Mouse (Mus musculus) erythroblast, adult 5-6 weeks (primary cell): ENCODE data around the gene Cobl. TPM values are rescaled to one million over a fixed set of nuclear protein-coding genes. Genes with fewer than 3 reads are reported as not detected.

Source experiments
- ATAC-seq: replicated peaks from 2 replicates; pipeline ENCODE4 v1.8.0; 2016; ENCODE audit warnings: moderate number of reproducible peaks, mild to moderate bottlenecking, moderate TSS enrichment, inconsistent platforms; ENCODE audit not compliant: poor library complexity, low FRiP score, severe bottlenecking
- total RNA-seq, 2 experiments: library from RNA; stranded (forward) in 1 of 2; stranded (reverse) in 1 of 2; fragments of 150-400 nt in 1 of 2; fragments of 200-764, 138-1000 nt in 1 of 2; gene quantifications; 2 replicates each; pipeline versions ENCODE4 v1.2.3 to v1.2.4; 2015 to 2017; ENCODE audit warnings: low replicate concordance in 2 of 2

The Cobl gene
- total RNA-seq, 2 experiments from 2014 or later, result not detected

DNA sequence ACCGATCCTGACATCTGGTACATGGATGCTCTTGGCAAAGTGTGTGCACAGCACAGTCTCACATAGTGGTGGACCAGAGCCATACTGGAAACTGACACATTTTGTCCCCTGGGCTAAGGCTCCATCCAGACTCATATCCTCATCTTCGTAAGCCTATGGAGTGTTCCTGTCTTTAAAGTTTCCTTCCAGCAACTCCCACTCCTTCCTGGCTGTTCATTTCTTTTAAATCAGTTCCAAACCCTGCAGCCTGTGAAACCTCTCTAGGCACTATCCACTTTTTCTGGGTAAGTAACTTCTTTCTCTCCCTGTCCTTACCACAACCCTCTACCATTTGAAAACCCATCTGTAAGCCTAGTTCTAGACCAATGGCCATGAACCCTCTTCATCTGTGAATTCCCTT lies 64.9 kb downstream of the Cobl start:
- no peak for ATAC-seq

DNA sequence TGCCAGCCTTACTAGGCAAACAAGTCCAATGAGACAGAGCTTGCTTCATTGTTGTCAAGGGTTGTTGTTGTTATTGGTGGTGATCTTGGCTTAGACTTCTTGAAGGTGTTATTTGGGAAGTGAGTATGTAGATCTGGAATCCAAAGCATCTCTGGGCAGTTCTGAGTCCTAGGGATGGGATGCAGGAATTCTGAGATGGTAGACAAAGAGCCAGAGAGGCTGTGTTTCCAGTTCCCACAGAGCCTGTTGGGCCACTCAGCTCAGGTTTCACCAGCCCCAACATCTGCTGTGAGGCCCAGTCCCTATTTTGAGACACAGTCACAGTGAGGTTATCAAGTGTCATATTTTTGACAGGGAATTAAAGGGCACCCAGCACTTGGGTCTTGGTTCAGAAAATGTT lies 68.6 kb downstream of the Cobl start:
- no peak for ATAC-seq

GRCm38 (mm10) chr11:12394701-12395100 lies 70.1 kb downstream of the Cobl start:
- no peak for ATAC-seq

- no peak for ATAC-seq
Measured at GRCm38 (mm10) chr11:12394151-12394550, 70.6 kb downstream of the Cobl start.

DNA sequence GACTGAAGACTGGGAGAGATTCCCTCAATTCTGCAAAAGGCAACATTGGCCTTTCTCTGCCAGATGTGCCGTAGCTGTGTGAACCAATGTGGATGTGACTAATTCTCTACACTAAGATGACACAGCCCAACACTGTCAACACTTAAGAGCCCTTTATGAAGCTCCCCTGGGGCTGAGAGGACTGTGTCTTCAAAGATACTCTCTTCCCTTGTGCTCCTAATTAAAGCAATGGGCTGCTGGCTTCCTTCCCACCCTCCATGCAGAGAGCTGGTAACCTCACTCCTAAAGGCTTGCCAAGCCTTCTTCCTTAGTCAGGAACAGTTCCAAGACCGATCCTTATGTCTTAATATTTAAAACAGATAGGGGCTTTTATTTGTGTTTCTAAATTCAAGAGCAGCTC lies 79.9 kb downstream of the Cobl start:
- no peak for ATAC-seq

DNA sequence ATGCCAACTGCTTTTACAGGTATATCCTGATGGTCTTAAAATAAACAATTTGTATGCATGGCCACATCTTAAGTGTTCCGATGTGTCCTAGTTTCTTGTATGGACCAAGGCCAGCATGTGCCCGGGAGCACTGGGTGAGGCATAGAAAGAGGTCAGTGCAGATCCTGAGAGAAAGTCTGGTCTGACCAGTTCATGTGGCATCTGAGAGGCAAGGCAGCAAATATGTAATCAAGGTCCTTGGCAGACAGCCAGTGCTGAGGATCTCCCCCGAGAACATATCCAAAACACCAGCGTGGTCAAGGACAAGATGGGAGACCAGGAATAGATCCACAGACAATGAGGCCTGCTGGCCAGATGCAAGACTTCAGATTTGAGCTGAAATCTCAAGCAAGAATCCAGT lies 81.8 kb downstream of the Cobl start:
- ATAC-seq, result no peak

DNA sequence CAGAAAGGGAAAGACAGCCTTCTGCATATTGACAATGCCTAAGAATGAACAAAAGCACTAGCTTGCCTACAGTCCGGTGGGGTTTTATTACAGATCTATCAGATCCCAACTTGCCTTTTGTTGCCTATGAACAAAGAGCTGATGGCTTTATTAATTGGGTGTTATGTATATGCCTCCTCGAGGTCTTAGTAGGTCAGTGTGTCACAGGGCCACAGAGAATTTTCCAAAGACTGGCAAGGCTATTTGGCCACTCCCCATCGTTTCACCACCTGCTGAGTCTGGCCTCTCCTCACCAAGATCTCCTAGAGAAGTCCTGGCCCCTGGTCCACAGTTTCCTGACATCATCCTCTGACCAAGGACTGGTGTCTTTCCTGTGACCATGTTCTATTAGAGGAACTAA lies 83.7 kb downstream of the Cobl start:
- ATAC-seq, result no peak

DNA sequence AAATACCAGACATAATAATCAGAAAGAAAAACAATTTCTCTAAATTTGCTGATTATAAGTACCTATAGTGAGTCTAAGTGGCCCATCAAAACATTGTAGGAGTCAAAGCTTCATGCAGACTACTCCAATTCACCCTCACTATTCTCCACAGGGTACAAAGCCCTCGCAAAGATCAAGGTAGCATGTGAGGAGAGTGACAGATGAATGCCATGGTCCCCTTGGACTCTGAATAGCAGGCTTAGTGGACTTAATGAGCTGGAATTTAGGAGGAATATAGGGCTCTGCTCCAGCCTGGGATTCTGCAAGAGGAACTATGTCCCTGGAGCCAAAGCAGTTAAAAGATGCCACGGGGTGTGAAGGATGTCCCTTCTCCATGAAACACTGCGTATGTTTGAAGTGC lies 88.1 kb downstream of the Cobl start:
- no peak for ATAC-seq

GRCm38 (mm10) chr11:12373106-12374098 lies 91.4 kb downstream of the Cobl start:
- ATAC-seq, result no peak

- ATAC-seq, result no peak
Measured at GRCm38 (mm10) chr11:12370957-12371356, 93.8 kb downstream of the Cobl start.

DNA sequence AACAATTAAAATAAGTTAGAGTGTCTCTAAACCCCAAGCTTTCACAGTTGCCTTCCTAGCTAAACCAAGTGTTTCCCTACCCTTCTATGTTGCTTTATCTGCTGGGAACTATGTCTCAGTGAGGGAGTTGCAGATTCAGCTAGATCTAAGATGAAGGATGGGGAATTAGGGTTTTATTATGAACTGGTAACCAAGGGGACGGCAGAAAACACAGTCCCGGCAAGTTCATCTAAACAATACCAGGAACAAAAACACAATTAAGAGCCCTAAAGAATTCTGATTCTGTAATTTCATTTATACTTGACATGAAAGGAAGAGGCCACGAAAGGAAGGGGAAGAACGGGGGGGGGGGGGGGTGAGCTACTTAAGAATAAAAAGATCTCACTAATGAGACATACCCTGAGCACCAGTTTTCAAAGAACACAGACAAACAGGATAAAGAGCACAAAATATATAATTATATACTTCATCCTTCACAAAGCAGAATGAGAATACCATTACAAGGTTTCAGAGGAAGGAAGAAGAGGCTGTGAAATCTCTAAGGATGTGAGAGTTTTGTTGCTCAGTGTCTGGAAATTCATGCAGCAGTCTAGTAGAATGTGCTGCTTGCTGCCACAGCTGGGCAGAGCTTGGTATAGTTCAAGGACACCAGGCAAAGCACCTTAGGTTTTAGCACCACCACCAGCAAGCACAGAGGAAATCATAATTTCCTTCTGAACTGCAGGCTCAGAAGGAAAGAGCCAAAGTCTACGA lies 97.2 kb downstream of the Cobl start:
- no peak for ATAC-seq

GRCm38 (mm10) chr11:12359336-12360000 lies 105.3 kb downstream of the Cobl start:
- no peak for ATAC-seq

GRCm38 (mm10) chr11:12358602-12359001 lies 106.2 kb downstream of the Cobl start:
- no peak for ATAC-seq

DNA sequence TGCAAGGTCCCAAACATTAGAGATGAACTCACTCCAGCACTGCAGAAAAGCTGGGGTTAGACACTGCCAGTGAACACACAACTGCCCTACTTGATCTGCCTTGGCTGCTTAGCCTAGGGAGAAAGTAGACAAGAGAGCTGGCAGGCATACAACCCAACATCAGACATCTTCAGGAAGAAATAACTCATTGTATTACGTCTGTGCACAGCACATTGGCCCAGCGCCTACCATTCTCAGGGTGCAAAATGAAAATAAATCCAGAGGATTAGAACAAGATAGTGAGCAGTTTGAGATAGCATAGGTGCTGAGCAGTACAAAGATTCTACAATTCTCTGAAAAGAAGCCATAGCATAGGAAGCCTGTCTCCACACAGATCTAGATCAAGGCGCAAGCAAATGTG lies 109.1 kb downstream of the Cobl start:
- ATAC-seq, result no peak

- no peak for ATAC-seq
Measured at GRCm38 (mm10) chr11:12350986-12351546, 113.7 kb downstream of the Cobl start.

DNA sequence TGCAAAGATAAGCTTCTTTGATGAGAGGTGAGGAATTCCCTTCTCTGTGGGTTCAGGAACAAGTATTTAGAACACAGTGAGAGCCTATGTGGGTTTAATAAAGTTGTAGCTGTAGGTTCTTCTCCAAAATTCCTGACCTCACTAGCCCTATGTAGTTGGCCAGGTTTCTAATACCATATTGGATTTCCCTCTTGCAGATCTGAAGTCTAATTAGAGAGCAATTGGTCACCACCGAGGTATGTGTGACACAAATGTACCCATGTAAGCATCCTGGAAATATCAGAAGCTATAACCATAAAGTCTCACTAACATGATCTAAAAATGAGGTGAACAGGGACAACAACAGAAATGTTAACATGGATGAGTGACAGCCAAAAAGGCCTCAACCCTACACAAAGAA lies 114.7 kb downstream of the Cobl start:
- no peak for ATAC-seq

DNA sequence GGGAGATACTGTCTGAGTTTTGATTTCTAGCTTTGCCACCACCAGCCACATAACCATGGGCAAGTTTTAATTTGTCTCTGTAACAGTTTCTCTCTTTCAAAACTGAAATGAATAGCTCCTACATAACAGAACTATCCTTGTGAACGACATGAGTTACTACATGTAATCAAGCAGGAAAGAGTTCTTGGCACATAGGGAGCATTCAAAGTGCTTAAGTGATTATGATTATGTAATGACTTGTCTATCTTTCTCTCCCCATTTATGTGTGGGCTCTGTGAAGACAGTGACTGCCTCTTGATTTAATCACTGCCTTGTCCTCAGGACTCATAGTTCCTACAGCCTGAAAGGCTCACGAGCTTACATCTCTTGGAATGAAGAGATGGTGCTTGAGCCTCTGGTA lies 118.3 kb downstream of the Cobl start:
- ATAC-seq, result no peak

GRCm38 (mm10) chr11:12343686-12344085 lies 121.1 kb downstream of the Cobl start:
- no peak for ATAC-seq

- no peak for ATAC-seq
Measured at GRCm38 (mm10) chr11:12340697-12341096, 124.1 kb downstream of the Cobl start.

GRCm38 (mm10) chr11:12336145-12336544 lies 128.6 kb downstream of the Cobl start:
- ATAC-seq, result no peak
